Mouse (Mus musculus): ENCODE data around the gene Optn. TPM values are rescaled to one million over a fixed set of nuclear protein-coding genes. Genes with fewer than 3 reads are reported as not detected.

Optn gene
- polyA plus RNA-seq, 1 experiment, result 7.5 TPM

GRCm38 (mm10) chr2:5064247-5064646 lies 396 bp upstream of the Optn start:
- TF ChIP-seq CTCF (IDR thresholded peaks at IDR 0.05; ENCODE audit: extremely low read depth, insufficient read depth, low read length) (no peak), POLR2A (IDR thresholded peaks at IDR 0.05; ENCODE audit: extremely low read depth, insufficient read depth, low read length) (no peak)
- H3K27ac ChIP-seq (ENCODE audit: insufficient read depth, low read length), result no peak overlapping the region
- peak overlapping the region; percentile 73 for H3K4me3 ChIP-seq (ENCODE audit: insufficient read depth, low read length)
- no peaks in the 10 kb centered on the region for H3K4me1 ChIP-seq (ENCODE audit: control insufficient read depth, insufficient read depth, low read length)

- Histone ChIP-seq H3K4me3 (ENCODE audit: insufficient read depth, low read length) (peak overlapping the region; percentile 73), H3K4me1 (ENCODE audit: control insufficient read depth, insufficient read depth, low read length) (no peaks in the 10 kb centered on the region), H3K27ac (ENCODE audit: insufficient read depth, low read length) (no peak overlapping the region)
- TF ChIP-seq POLR2A (IDR thresholded peaks at IDR 0.05; ENCODE audit: extremely low read depth, insufficient read depth, low read length) (no peak), CTCF (IDR thresholded peaks at IDR 0.05; ENCODE audit: extremely low read depth, insufficient read depth, low read length) (no peak)
Observed at GRCm38 (mm10) chr2:5062496-5063298, 1.2 kb downstream of the Optn start.

GRCm38 (mm10) chr2:5061133-5061708 lies 2.6 kb downstream of the Optn start:
- Histone ChIP-seq H3K4me3 (ENCODE audit: insufficient read depth, low read length) (no peak overlapping the region), H3K4me1 (ENCODE audit: control insufficient read depth, insufficient read depth, low read length) (no peaks in the 10 kb centered on the region), H3K27ac (ENCODE audit: insufficient read depth, low read length) (no peak overlapping the region)
- no peak for TF ChIP-seq POLR2A (IDR thresholded peaks at IDR 0.05; ENCODE audit: extremely low read depth, insufficient read depth, low read length)
- TF ChIP-seq CTCF (IDR thresholded peaks at IDR 0.05; ENCODE audit: extremely low read depth, insufficient read depth, low read length), result no peak

- H3K27ac ChIP-seq (ENCODE audit: insufficient read depth, low read length), result no peak overlapping the region
- TF ChIP-seq POLR2A (IDR thresholded peaks at IDR 0.05; ENCODE audit: extremely low read depth, insufficient read depth, low read length), result no peak
- no peak for TF ChIP-seq CTCF (IDR thresholded peaks at IDR 0.05; ENCODE audit: extremely low read depth, insufficient read depth, low read length)
Observed at GRCm38 (mm10) chr2:5059997-5060396, 3.9 kb downstream of the Optn start.

GRCm38 (mm10) chr2:5058436-5058835 lies 5.4 kb downstream of the Optn start:
- Histone ChIP-seq H3K4me3 (ENCODE audit: insufficient read depth, low read length) (no peak overlapping the region), H3K4me1 (ENCODE audit: control insufficient read depth, insufficient read depth, low read length) (no peaks in the 10 kb centered on the region), H3K27ac (ENCODE audit: insufficient read depth, low read length) (no peak overlapping the region)
- no peak for TF ChIP-seq CTCF (IDR thresholded peaks at IDR 0.05; ENCODE audit: extremely low read depth, insufficient read depth, low read length)
- TF ChIP-seq POLR2A (IDR thresholded peaks at IDR 0.05; ENCODE audit: extremely low read depth, insufficient read depth, low read length), result no peak

More at GRCm38 (mm10) chr2:5059997-5060396, 3.9 kb downstream of the Optn start:
- Histone ChIP-seq H3K4me3 (ENCODE audit: insufficient read depth, low read length) (no peak overlapping the region), H3K4me1 (ENCODE audit: control insufficient read depth, insufficient read depth, low read length) (no peaks in the 10 kb centered on the region)

GRCm38 (mm10) chr2:5050562-5050961 lies 13.3 kb downstream of the Optn start:
- H3K4me1 ChIP-seq (ENCODE audit: control insufficient read depth, insufficient read depth, low read length), result no peaks in the 10 kb centered on the region
- H3K27ac ChIP-seq (ENCODE audit: insufficient read depth, low read length), result no peak overlapping the region
- TF ChIP-seq POLR2A (IDR thresholded peaks at IDR 0.05; ENCODE audit: extremely low read depth, insufficient read depth, low read length) (no peak), CTCF (IDR thresholded peaks at IDR 0.05; ENCODE audit: extremely low read depth, insufficient read depth, low read length) (no peak)
- H3K4me3 ChIP-seq (ENCODE audit: insufficient read depth, low read length), result no peak overlapping the region

- Histone ChIP-seq H3K4me3 (ENCODE audit: insufficient read depth, low read length) (no peak overlapping the region), H3K4me1 (ENCODE audit: control insufficient read depth, insufficient read depth, low read length) (no peaks in the 10 kb centered on the region), H3K27ac (ENCODE audit: insufficient read depth, low read length) (no peak overlapping the region)
- TF ChIP-seq CTCF (IDR thresholded peaks at IDR 0.05; ENCODE audit: extremely low read depth, insufficient read depth, low read length), result no peak
- no peak for TF ChIP-seq POLR2A (IDR thresholded peaks at IDR 0.05; ENCODE audit: extremely low read depth, insufficient read depth, low read length)
Observed at GRCm38 (mm10) chr2:5047016-5047415, 16.8 kb downstream of the Optn start.

- H3K4me3 ChIP-seq (ENCODE audit: insufficient read depth, low read length), result no peak overlapping the region
- no peak overlapping the region for H3K27ac ChIP-seq (ENCODE audit: insufficient read depth, low read length)
- no peak for TF ChIP-seq POLR2A (IDR thresholded peaks at IDR 0.05; ENCODE audit: extremely low read depth, insufficient read depth, low read length)
- no peak for TF ChIP-seq CTCF (IDR thresholded peaks at IDR 0.05; ENCODE audit: extremely low read depth, insufficient read depth, low read length)
- no peaks in the 10 kb centered on the region for H3K4me1 ChIP-seq (ENCODE audit: control insufficient read depth, insufficient read depth, low read length)
Observed at GRCm38 (mm10) chr2:5045269-5045965, 18.4 kb downstream of the Optn start.

GRCm38 (mm10) chr2:5044321-5044720 lies 19.5 kb downstream of the Optn start:
- Histone ChIP-seq H3K4me3 (ENCODE audit: insufficient read depth, low read length) (no peak overlapping the region), H3K27ac (ENCODE audit: insufficient read depth, low read length) (no peak overlapping the region), H3K4me1 (ENCODE audit: control insufficient read depth, insufficient read depth, low read length) (no peaks in the 10 kb centered on the region)
- TF ChIP-seq CTCF (IDR thresholded peaks at IDR 0.05; ENCODE audit: extremely low read depth, insufficient read depth, low read length) (no peak), POLR2A (IDR thresholded peaks at IDR 0.05; ENCODE audit: extremely low read depth, insufficient read depth, low read length) (no peak)
